Comparison of ENCODE assay signal across 8 mouse cellular contexts in genomic region chr16:50736151-50737047, GRCm38 (mm10).
DNase-seq lines count a peak whose midpoint lies in the region; ATAC-seq lines count a peak whose summit lies in the region.

No protein-coding gene starts in this region.

- no peaks in the 10 kb centered on the region for H3K27me3 ChIP-seq in heart, embryonic 14.5 days (ENCODE audit: control insufficient read depth, insufficient read depth, low read length)
- H3K27me3 ChIP-seq in liver, embryonic 13.5 days = peaks cover 6% of the 10 kb centered on the region; the same call in 1 of the 2 replicates
- H3K27me3 ChIP-seq in stomach, embryonic 16.5 days (ENCODE audit: control insufficient read depth, insufficient read depth, low read length) = no peaks in the 10 kb centered on the region

- peak overlapping the region; percentile 84 for H3K4me2 ChIP-seq in heart, embryonic 14.5 days (ENCODE audit: low read length)
- peak overlapping the region; percentile 68 for H3K4me2 ChIP-seq in liver, embryonic 13.5 days
- H3K4me2 ChIP-seq in stomach, embryonic 16.5 days (ENCODE audit: low read depth, low read length) = peak overlapping the region; percentile 68

- no peaks in the 10 kb centered on the region for H3K36me3 ChIP-seq in heart, embryonic 14.5 days (ENCODE audit: control insufficient read depth, insufficient read depth, low read length)
- H3K36me3 ChIP-seq in liver, embryonic 13.5 days = no peaks in the 10 kb centered on the region
- H3K36me3 ChIP-seq in stomach, embryonic 16.5 days (ENCODE audit: control insufficient read depth, insufficient read depth, low read length) = no peaks in the 10 kb centered on the region

- peak overlapping the region; percentile 6 to 46; a peak in 2 of 4 replicates for H3K27ac ChIP-seq in heart, embryonic 14.5 days (replicated peaks in 1 of 2; ENCODE audit: control insufficient read depth in 1 of 2, insufficient read depth in 1 of 2, low read depth in 2 of 2, low read length in 2 of 2)
- no peak overlapping the region for H3K27ac ChIP-seq in liver, embryonic 13.5 days
- no peak overlapping the region for H3K27ac ChIP-seq in stomach, embryonic 16.5 days (ENCODE audit: low read length)

- H3K9ac ChIP-seq in heart, embryonic 14.5 days (ENCODE audit: low read length) = peak overlapping the region; percentile 77
- peak overlapping the region; percentile 49; the same call in 1 of the 2 replicates for H3K9ac ChIP-seq in liver, embryonic 13.5 days
- peak overlapping the region; percentile 64 for H3K9ac ChIP-seq in stomach, embryonic 16.5 days (ENCODE audit: low read length)

- 10% methylated on average over 21 of the region's 21 CpGs for WGBS in heart, embryonic 14.5 days
- 6% methylated on average over 21 of the region's 21 CpGs for WGBS in liver, embryonic 13.5 days (ENCODE audit: insufficient replicate concordance)
- 6% methylated on average over 21 of the region's 21 CpGs for WGBS in stomach, embryonic 16.5 days

- H3K9me3 ChIP-seq in heart, embryonic 14.5 days (ENCODE audit: control insufficient read depth, low read length) = no peaks in the 10 kb centered on the region
- no peaks in the 10 kb centered on the region for H3K9me3 ChIP-seq in liver, embryonic 13.5 days (replicated peaks)
- no peaks in the 10 kb centered on the region for H3K9me3 ChIP-seq in stomach, embryonic 16.5 days (replicated peaks; ENCODE audit: control insufficient read depth, low read length)

- peak overlapping the region; percentile 48 to 51 for H3K4me3 ChIP-seq in heart, embryonic 14.5 days (ENCODE audit: control insufficient read depth in 1 of 2, insufficient read depth in 1 of 2, low read depth in 1 of 2, low read length in 2 of 2)
- peak overlapping the region; percentile 51 for H3K4me3 ChIP-seq in liver, embryonic 13.5 days (replicated peaks)
- peak overlapping the region; percentile 48 for H3K4me3 ChIP-seq in stomach, embryonic 16.5 days (replicated peaks; ENCODE audit: low read length)

- H3K4me1 ChIP-seq in heart, embryonic 14.5 days (ENCODE audit: control insufficient read depth in 2 of 2, insufficient read depth in 2 of 2, low read length in 2 of 2) = no peaks in the 10 kb centered on the region; a peak in 1 of 4 replicates
- H3K4me1 ChIP-seq in liver, embryonic 13.5 days (replicated peaks) = peaks cover 20% of the 10 kb centered on the region
- peaks cover 8% of the 10 kb centered on the region; the same call in 1 of the 2 replicates for H3K4me1 ChIP-seq in stomach, embryonic 16.5 days (ENCODE audit: control insufficient read depth, insufficient read depth, low read length)

- peak; percentile 36 for DNase-seq in c-Kit-negative CD71-positive TER-119-positive erythroid progenitor cells, embryonic 14.5 days (ENCODE audit: low read depth, low spot score)
- peak; percentile 79 for DNase-seq in fibroblast of lung, adult 2 months (ENCODE audit: low read depth)
- DNase-seq in kidney, postnatal 14 days = peak; percentile 91
- DNase-seq in liver, embryonic 13.5 days = peak; percentile 68
- DNase-seq in neural tube, embryonic 10.5 days (ENCODE audit: extremely low spot score, low spot score) = peak; percentile 90

- ATAC-seq in CD4-positive, CD25-positive, alpha-beta regulatory T cell, adult 4 months = peak; percentile 64
- ATAC-seq in heart, embryonic 14.5 days (ENCODE audit: insufficient number of reproducible peaks, insufficient read depth, low FRiP score, low read depth) = peak; percentile 83
- ATAC-seq in liver, embryonic 13.5 days (ENCODE audit: low read depth) = peak; percentile 69
- peak; percentile 85 for ATAC-seq in stomach, embryonic 16.5 days (ENCODE audit: insufficient read depth, low FRiP score)

Comparison
In these comparisons a context has a peak if more than half of its experiments do, and no peak if none do; other contexts are left out.
1. DNase-seq: peak in every context shown above with its lines; median percentile 91 in kidney, postnatal 14 days; 90 in neural tube, embryonic 10.5 days; 79 in fibroblast of lung, adult 2 months; 68 in liver, embryonic 13.5 days; 36 in c-Kit-negative CD71-positive TER-119-positive erythroid progenitor cells, embryonic 14.5 days.
2. H3K27ac ChIP-seq: peak in heart, embryonic 14.5 days (2 of 2); none in liver, embryonic 13.5 days (single experiment) and stomach, embryonic 16.5 days (single experiment).
3. Peak in every context shown above with its lines, with median percentiles within 50 percentile points of each other: ATAC-seq, H3K4me2 ChIP-seq, H3K4me3 ChIP-seq and H3K9ac ChIP-seq.